Mouse (Mus musculus) left cerebral cortex, adult 6 months (tissue): ENCODE data around the gene Asns. TPM values are rescaled to one million over a fixed set of nuclear protein-coding genes. Genes with fewer than 3 reads are reported as not detected.

Experiments used
- long read RNA-seq, 2 experiments: library from polyadenylated mRNA; unstranded; transcript quantifications; one replicate each; pipeline ENCODE4 v2.0.0; 2019 to 2020
- polyA plus RNA-seq: library from polyadenylated mRNA; unstranded; fragments of <200 nt; fragmentation: Nextera tagmentation; gene quantifications from 2 replicates; pipeline ENCODE4 v1.2.3, GENCODE M21; 2021

The Asns gene
- 129 and 139 TPM in 2 replicates for polyA plus RNA-seq
- long read RNA-seq, experiment 1, transcript Asns-201 (12 exons, 2,001 nt) = major isoform, 730 of 783 reads
- long read RNA-seq, experiment 1, partial matches to known transcripts = 24 of 783 reads
- long read RNA-seq, experiment 1, other reads (novel, unspliced or antisense) = 28 of 783 reads
- long read RNA-seq, experiment 2, transcript Asns-201 (12 exons, 2,001 nt) = major isoform, 115 of 154 reads
- long read RNA-seq, experiment 2, partial matches to known transcripts = 32 of 154 reads
- long read RNA-seq, experiment 2, other reads (novel, unspliced or antisense) = 6 of 154 reads

GRCm38 (mm10) chr6:7692884-7693585, at the start of gene Asns:
TSS of gene Asns (minus strand) at chr6:7693254.

Other genes starting within 250 kb of the Asns start
- 31.6 and 47.1 TPM in 2 replicates for gene Tac1, start 138.4 kb downstream of the Asns start, polyA plus RNA-seq
- gene C1galt1, start 151.6 kb upstream of the Asns start, polyA plus RNA-seq = 0.82 and 1.1 TPM in 2 replicates